Mouse (Mus musculus) gastrocnemius, postnatal 14 days (tissue): Measurements from ENCODE around the gene Wdr11. TPM values are rescaled to one million over a fixed set of nuclear protein-coding genes. Genes with fewer than 3 reads are reported as not detected.

Source experiments
- DNase-seq: peaks from one replicate; pipeline ENCODE4 v3.0.0; 2021; ENCODE audit warnings: mixed read lengths
- intact Hi-C: fragments of 180-260 bp; cut with DNase I; formaldehyde crosslinking; loops from one replicate; pipeline ENCODE4 v1.15.1; 2025; ENCODE audit warnings: low total_unique reads
- total RNA-seq, 2 experiments: library from RNA; stranded (reverse); gene quantifications; 2 replicates each; pipeline ENCODE4 v1.2.3; 2021

Wdr11 gene
- total RNA-seq, 2 experiments from 2014 or later = 14.3 to 15.4 TPM

DNA sequence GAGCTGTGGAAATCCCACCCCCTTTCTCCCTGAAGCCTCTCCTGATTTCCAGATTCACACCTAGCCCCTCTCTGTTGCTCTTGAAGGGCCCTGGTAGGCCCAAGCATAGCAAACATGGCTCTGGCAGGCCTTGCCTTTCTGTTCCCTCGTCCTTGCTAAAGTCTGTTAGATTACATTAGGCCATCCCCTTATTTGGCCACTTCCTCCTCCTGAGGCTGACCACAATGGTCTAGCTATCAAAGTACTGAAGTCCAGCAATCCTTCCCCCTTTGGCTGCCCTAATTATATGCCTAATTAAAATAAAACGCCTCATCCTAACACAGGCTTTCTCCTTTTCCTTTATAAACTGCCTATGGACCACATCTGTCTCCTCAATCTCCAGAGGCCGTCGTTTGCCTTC is 85.5 kb downstream of the Wdr11 start:
- intact Hi-C loops = no loop called here
- no peak for DNase-seq

DNA sequence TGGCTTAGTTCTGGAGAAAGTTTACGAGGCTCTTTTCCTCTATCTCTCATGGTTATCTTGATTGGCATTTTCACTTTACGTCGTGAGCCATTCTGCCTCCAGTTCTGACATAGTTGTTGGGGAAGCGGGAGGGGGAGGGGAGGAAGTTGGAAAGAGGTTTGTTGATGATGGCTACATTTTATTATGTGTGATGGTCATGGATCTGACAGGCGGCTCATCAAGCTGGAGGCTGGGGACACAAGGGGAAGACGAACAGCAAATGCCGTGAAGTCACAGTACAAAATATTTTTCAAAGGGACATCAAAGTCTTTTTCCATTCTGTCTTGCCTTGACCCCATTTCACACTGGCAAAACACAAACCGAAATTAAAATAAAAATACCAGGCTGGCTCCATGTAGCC is 86.8 kb downstream of the Wdr11 start:
- no peak for DNase-seq
- intact Hi-C loops = no loop called here

DNA sequence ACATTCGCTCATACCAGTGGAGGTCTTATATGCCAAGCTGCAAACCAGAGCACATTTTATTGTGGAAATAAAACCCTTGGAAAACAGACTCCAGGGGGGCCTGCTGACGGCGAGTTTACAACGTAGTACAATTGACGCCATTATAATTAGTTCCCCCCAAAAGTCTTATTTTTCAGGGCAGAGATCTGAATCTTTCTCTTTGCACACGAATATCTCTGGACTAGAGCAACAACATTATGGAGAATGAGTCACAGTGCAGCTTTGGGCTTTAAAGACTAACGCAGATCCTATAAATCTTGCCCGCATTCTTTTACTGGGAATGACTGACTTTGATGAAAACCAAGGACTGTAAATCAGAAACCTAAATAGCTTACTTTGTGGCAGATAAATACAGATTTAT is 87.3 kb downstream of the Wdr11 start:
- intact Hi-C loops = no loop called here
- DNase-seq = no peak

DNA sequence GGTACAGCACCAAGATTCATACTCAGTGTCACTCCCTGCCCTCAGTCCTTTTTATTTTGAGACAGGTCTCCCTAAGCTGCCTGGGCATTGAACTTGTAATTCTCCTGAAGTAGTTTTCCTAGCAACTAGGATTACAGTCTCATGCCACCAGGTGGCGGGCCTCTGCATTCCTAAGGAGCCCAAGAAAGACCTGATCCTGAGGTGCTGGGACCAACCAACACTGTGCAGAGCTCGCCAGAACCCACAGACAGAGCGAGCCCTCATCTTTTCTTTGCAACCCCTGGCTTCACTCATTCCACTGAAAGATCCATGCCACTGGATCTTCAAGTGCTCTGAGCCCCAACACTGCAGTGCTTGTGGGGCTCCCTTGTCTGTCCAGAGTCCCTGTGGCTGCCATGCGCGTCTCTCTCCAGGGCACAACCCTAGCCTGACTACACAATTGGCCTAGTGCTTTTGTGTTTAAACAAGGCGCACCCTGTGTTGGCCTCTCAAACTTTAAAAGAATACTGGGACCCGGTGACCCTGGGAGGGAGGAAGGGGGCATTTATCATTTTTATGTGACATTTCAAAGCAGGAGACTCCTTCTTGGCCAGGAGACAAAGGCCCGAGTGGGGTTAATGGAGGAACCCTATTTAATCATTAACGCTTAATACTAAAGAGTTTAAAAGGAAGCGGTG is 89.0 kb downstream of the Wdr11 start:
- DNase-seq = no peak
- intact Hi-C loops = no loop called here

DNA sequence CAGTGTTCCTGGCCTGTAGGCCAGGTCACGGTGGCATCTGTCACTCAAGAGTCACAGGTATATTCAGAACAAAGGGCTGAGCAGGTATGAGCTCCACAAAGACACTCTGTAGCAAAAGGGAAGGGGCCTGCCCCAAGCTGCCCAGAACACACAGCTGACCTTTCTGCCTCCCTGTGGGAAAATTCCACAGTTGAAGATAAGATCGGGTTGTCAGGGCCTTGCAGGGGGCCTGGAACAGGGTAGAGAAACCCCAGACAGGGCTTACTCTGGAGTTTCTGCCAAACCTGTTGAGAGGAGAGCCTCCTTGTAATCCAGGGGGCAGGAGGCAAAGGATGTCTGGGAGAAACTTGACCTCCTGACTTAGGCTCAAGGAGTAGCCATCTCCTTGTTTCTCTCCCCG is 90.9 kb downstream of the Wdr11 start:
- intact Hi-C loops = no loop called here
- no peak for DNase-seq

DNA sequence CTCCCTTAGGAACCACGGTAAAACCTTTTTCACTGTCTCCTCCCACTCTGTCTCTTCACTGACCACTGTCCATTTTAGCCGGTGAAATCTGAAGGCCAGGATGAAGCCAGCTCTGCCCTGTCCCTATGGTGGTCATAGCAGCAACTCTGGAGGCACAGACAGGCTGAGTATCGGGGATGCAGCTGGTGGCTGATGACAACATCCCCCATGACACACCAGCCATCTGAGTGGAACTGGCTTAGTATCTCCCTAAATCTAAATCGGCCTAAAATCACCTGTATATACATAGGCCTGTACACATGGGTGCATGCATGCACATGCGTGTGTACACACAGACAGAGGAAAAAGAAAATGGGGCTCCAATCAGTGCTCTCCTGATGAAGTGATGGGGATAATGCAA is 93.7 kb downstream of the Wdr11 start:
- DNase-seq = no peak

More for the DNA sequence above, 93.7 kb downstream of the Wdr11 start:
- intact Hi-C loops = no loop called here
